Mouse (Mus musculus): ENCODE data around the gene Fkbp2.

- TF ChIP-seq CTCF (IDR thresholded peaks at IDR 0.05; ENCODE audit: low read depth), result no peak
- no peak for TF ChIP-seq EP300 (IDR thresholded peaks at IDR 0.05; ENCODE audit: low read depth)
Observed at GRCm38 (mm10) chr19:7012426-7012825, 32.1 kb upstream of the Fkbp2 start.

Data from heart, postnatal 0 days (tissue).